Mouse (Mus musculus) gastrocnemius, postnatal 14 days (tissue): ENCODE results near the gene Acmsd. TPM values are rescaled to one million over a fixed set of nuclear protein-coding genes. Genes with fewer than 3 reads are reported as not detected.

Experiments
- total RNA-seq, 2 experiments: library from RNA; stranded (reverse); gene quantifications; 2 replicates each; pipeline ENCODE4 v1.2.3; 2021

Gene Acmsd
- total RNA-seq, 2 experiments from 2014 or later = not detected

Other genes with a start within 250 kb of the Acmsd start
- gene Tmem163, start 49.9 kb upstream of the Acmsd start, total RNA-seq = not detected
- 10 to 100 TPM; 18.5 to 23.0 TPM for gene Ccnt2, start 44.8 kb downstream of the Acmsd start, total RNA-seq
- gene Map3k19, start 125.6 kb downstream of the Acmsd start, total RNA-seq = not detected
- gene Rab3gap1, start 139.4 kb downstream of the Acmsd start, total RNA-seq = 10 to 100 TPM; 22.0 to 23.9 TPM